Mouse (Mus musculus) bone marrow, adult 2 months (tissue): ENCODE measurements around the gene Alkbh1.

Source experiments
- CTCF ChIP-seq: fragments of 200-500 bp; IDR thresholded peaks from 2 replicates; pipeline ENCODE4 v1.5.1; 2011; ENCODE audit warnings: low read length, control low read depth; ENCODE audit not compliant: control insufficient read depth, insufficient read depth
- POLR2A ChIP-seq: fragments of 200-500 bp; IDR thresholded peaks from 2 replicates; pipeline ENCODE4 v1.6.1; 2011; ENCODE audit warnings: low read depth, mild to moderate bottlenecking, control low read depth, low read length, borderline replicate concordance; ENCODE audit not compliant: control insufficient read depth

GRCm38 (mm10) chr12:87397126-87397525 lies 46.7 kb downstream of the Alkbh1 start:
- TF ChIP-seq POLR2A, result no peak
- no peak for TF ChIP-seq CTCF
